Mouse (Mus musculus): ENCODE measurements around the gene Lamc2. TPM values are rescaled to one million over a fixed set of nuclear protein-coding genes. Genes with fewer than 3 reads are reported as not detected.
A peak's percentile ranks its signal among the peaks of the same experiment; 100 is the strongest.

Lamc2 gene
- polyA plus RNA-seq (2015; fragmentation: Nextera tagmentation; extraction: Ambion mirVana): 15.6 and 20.9 TPM in 2 replicates

DNA sequence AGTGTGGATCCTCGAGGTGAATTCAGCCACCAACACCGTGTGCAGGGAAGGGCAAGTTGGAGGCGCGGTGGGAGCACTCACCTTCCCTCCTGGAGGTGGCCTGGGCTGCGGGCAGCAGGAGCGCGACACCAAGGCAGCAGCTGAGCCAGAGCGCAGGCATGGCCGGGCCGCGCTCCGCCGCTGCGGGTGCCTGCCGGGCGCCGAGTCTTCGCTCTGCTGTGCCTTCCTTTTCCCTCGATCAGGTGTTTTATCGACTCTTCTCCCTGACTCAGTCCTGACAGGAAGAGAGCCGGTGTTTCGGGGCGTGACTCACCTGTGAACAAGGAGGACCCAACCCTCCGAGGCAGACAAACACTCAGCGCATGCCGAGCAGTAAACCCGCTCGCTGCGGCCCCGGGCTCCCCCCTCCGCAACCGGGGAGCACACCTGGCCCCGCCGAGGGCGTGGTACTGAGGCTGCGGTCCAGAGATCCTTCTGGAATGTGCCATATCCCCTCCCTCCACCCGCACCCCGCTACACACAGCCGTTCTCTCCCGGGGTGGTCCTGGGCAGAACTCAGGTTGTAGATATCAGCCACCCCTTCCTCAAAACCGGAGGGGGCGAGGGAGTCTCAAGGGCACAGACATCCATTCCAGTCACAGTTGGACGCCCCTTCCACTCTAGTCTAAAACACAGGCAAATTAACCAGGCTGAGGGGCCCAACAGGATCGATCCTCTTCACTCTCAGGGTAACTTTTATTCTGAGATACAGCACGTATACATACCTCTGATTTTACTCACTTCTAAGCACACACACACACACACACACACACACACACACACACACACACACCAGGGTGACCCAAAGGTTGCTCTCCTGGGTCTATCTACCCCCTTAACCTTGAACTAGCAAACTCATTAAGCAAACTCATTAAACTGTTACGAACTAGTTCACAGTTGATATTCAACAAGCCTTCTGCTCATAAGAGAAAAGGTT is at the start of gene Lamc2:
Gene Lamc2 (minus strand): TSS at position 620 of the 976 bp plus-strand sequence.
- peak within 1 kb of the TSS; percentile 76 for H3K9ac ChIP-seq (ENCODE audit: low read length)
- 4% methylated on average over 46 of the region's 46 CpGs for WGBS
- peak within 1 kb of the TSS; percentile 72 for H3K27ac ChIP-seq (ENCODE audit: low read length)
- peak within 1 kb of the TSS; percentile 53 for H3K4me3 ChIP-seq (replicated peaks; ENCODE audit: low read length)
- peak; percentile 90 for ATAC-seq (ENCODE audit: insufficient read depth, low FRiP score)
- peaks cover 4% of the 10 kb centered on the region for H3K4me1 ChIP-seq (ENCODE audit: control insufficient read depth, insufficient read depth, low read length)
- H3K9me3 ChIP-seq (replicated peaks; ENCODE audit: control insufficient read depth, low read length): no peaks in the 10 kb centered on the region
- no peaks in the 10 kb centered on the region for H3K36me3 ChIP-seq (ENCODE audit: control insufficient read depth, insufficient read depth, low read length)
- peak within 1 kb of the TSS; percentile 80 for H3K4me2 ChIP-seq (ENCODE audit: low read depth, low read length)
- H3K27me3 ChIP-seq (ENCODE audit: control insufficient read depth, insufficient read depth, low read length): no peaks in the 10 kb centered on the region; the same call in 1 of the 2 replicates

DNA sequence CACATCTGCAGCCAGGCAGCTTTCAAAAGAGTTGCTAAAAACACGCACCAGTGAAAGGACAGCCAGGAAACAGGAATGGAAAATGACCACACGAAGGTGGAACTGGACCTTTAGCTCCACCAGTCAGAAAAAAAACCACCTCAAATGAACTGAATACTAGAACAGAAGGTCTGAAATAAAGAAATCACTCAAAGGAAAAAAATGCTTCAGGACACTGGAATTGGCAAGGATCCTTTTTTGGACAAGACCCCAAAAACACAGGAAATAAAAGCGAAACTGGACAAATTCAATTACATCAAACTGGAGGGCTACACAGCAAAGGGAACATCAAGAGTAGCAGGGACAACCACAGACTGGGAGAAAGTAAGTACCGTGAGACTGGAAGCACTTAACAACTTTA is 49.3 kb upstream of the Lamc2 start:
- no peak overlapping the region for H3K27ac ChIP-seq (ENCODE audit: low read length)
- H3K4me3 ChIP-seq (replicated peaks; ENCODE audit: low read length): no peak overlapping the region
- H3K36me3 ChIP-seq (ENCODE audit: control insufficient read depth, insufficient read depth, low read length): peaks cover 30% of the 10 kb centered on the region
- no peak overlapping the region for H3K4me2 ChIP-seq (ENCODE audit: low read depth, low read length)
- no peaks in the 10 kb centered on the region for H3K9me3 ChIP-seq (replicated peaks; ENCODE audit: control insufficient read depth, low read length)
- no peak overlapping the region for H3K9ac ChIP-seq (ENCODE audit: low read length)
- ATAC-seq (ENCODE audit: insufficient read depth, low FRiP score): no peak
- H3K4me1 ChIP-seq (ENCODE audit: control insufficient read depth, insufficient read depth, low read length): no peaks in the 10 kb centered on the region
- 60% methylated on average over 4 of the region's 4 CpGs for WGBS
- no peaks in the 10 kb centered on the region for H3K27me3 ChIP-seq (ENCODE audit: control insufficient read depth, insufficient read depth, low read length)

DNA sequence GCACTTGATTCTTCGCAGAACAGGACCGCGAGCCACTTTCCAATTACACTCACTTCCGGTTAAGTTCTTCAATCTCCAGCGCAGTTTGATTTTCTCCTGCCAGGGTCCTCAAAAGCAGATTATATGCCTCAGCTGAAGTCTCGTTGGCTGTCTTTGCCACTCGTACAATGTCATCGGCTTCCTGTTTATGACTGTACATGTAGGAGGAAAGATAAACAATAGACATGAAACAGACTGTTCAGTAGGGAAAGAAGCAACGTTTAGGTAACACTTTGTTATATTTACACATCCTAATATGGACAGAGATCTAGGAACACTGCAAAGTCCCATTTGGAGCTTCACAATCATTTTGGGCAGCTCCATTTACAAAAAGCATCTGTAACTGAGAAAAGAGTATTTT is 45.4 kb upstream of the Lamc2 start:
- Histone ChIP-seq H3K4me1 (ENCODE audit: control insufficient read depth, insufficient read depth, low read length) (no peaks in the 10 kb centered on the region), H3K9me3 (replicated peaks; ENCODE audit: control insufficient read depth, low read length) (no peaks in the 10 kb centered on the region), H3K4me2 (ENCODE audit: low read depth, low read length) (no peak overlapping the region), H3K27ac (ENCODE audit: low read length) (no peak overlapping the region; the same call in 1 of the 2 replicates), H3K27me3 (ENCODE audit: control insufficient read depth, insufficient read depth, low read length) (no peaks in the 10 kb centered on the region), H3K9ac (ENCODE audit: low read length) (no peak overlapping the region), H3K36me3 (ENCODE audit: control insufficient read depth, insufficient read depth, low read length) (peaks cover 38% of the 10 kb centered on the region), H3K4me3 (replicated peaks; ENCODE audit: low read length) (no peak overlapping the region)
- no peak for ATAC-seq (ENCODE audit: insufficient read depth, low FRiP score)
- 79% methylated on average over 9 of the region's 9 CpGs for WGBS

DNA sequence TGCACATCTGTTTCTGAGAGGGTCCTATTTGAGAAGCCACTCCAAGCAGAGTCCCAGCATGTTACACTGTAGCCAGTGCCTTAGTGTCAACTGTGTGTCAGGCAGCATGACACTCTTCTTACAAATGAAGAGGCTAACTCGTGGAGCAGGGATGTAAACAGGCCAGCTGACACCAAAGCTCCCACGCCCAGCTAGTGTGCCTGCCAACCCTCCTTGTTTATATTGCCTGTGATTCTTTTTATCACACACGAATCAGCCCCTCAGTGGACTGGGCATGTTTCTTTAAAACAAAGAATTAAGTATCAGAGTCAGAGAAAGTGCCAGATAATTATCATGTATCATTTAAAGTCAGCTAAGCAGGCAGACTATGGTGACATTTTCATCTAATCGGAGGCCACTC is 41.7 kb upstream of the Lamc2 start:
- Histone ChIP-seq H3K9ac (ENCODE audit: low read length) (no peak overlapping the region), H3K4me2 (ENCODE audit: low read depth, low read length) (no peak overlapping the region), H3K27me3 (ENCODE audit: control insufficient read depth, insufficient read depth, low read length) (no peaks in the 10 kb centered on the region), H3K9me3 (replicated peaks; ENCODE audit: control insufficient read depth, low read length) (no peaks in the 10 kb centered on the region), H3K27ac (ENCODE audit: low read length) (no peak overlapping the region), H3K4me3 (replicated peaks; ENCODE audit: low read length) (no peak overlapping the region), H3K36me3 (ENCODE audit: control insufficient read depth, insufficient read depth, low read length) (peaks cover 48% of the 10 kb centered on the region), H3K4me1 (ENCODE audit: control insufficient read depth, insufficient read depth, low read length) (no peaks in the 10 kb centered on the region)
- 43% methylated on average over 4 of the region's 4 CpGs for WGBS
- no peak for ATAC-seq (ENCODE audit: insufficient read depth, low FRiP score)

DNA sequence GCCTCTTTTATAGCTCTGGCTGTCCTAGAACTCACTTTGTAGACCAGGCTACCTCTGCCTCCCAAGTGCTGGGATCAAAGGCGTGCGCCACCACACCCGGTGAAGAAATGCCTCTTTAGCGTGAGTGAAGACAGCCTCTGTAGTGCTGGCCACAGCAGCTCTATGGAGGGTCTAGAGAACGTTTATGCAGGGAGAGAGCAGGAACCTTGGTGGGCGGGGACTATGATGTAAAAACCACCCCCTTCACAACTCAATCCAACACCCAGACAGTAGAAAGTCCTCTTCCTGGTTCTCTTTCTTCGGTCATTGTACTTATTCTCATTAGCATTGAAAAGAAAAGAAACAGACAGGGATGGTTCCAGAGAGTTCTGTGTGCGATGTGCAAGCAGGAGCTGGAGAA is 40.8 kb upstream of the Lamc2 start:
- Histone ChIP-seq H3K4me3 (replicated peaks; ENCODE audit: low read length) (no peak overlapping the region), H3K4me2 (ENCODE audit: low read depth, low read length) (no peak overlapping the region), H3K27ac (ENCODE audit: low read length) (no peak overlapping the region), H3K9me3 (replicated peaks; ENCODE audit: control insufficient read depth, low read length) (no peaks in the 10 kb centered on the region), H3K27me3 (ENCODE audit: control insufficient read depth, insufficient read depth, low read length) (no peaks in the 10 kb centered on the region), H3K9ac (ENCODE audit: low read length) (no peak overlapping the region), H3K36me3 (ENCODE audit: control insufficient read depth, insufficient read depth, low read length) (peaks cover 48% of the 10 kb centered on the region), H3K4me1 (ENCODE audit: control insufficient read depth, insufficient read depth, low read length) (no peaks in the 10 kb centered on the region)
- 84% methylated on average over 8 of the region's 8 CpGs for WGBS
- no peak for ATAC-seq (ENCODE audit: insufficient read depth, low FRiP score)

DNA sequence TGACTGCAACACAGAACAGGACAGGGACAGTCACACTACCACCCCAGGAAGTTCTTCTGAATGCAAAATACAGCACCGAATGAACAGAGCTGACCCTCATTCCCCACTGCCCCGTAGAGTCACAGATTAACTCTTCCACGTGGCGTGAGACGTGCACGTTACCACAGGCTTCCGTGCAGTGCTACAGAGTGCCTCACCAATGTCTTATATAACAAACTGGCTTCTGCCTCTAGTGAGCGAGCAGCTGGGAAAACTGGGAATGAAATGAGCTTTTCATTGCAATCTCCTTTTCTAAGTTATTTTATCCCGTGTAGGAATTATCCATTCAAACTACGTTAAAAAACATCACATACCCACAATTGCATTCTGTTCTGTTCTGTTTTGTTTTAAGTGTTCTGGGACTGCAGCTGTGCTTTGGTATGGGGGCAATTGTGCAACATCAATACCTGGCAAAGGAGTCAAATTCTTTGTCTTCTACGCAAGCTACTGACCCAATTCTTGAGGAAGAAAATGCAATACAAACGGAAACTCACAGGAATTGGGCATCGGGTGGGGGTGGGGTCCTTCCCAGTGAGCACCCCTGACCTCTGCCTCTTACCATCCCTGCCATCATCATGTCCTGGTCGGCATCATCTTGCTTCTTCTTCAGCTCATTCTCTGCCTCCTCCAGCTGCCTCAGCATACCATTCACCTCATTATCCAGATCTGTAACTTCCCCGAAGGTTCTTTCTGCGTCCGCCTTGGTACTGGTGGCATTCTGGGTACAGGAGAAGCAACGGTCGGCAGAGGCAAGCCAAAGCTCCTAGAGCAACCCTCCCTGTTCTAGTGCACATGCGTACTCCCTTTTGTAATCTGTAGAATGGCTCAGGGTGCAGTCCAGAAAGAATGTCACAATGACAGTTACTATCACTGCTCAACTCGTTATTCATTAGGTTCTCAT is 39.8 kb upstream of the Lamc2 start:
- H3K36me3 ChIP-seq (ENCODE audit: control insufficient read depth, insufficient read depth, low read length): peaks cover 44% of the 10 kb centered on the region

DNA sequence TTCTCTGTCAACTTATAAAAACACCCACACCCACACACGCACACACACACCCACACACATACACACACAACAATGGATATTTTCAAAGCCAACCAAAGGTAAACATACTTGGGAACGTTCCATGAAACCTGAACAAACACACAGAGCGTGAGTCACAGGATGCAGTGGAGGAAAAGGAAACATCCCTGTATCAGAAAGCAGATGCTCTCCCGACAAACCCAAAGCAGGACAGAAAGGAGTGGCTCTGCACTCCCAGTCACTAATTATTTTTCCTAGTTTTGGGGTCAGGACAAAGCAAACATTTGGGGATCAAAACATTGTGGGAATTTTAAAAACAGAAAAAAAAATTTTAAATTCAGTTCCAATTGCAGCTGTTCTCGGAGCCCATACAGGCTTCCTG is 38.1 kb upstream of the Lamc2 start:
- Histone ChIP-seq H3K27ac (ENCODE audit: low read length) (peak overlapping the region; percentile 19; the same call in 1 of the 2 replicates), H3K9ac (ENCODE audit: low read length) (no peak overlapping the region), H3K4me3 (replicated peaks; ENCODE audit: low read length) (no peak overlapping the region), H3K36me3 (ENCODE audit: control insufficient read depth, insufficient read depth, low read length) (peaks cover 48% of the 10 kb centered on the region), H3K4me1 (ENCODE audit: control insufficient read depth, insufficient read depth, low read length) (no peaks in the 10 kb centered on the region), H3K27me3 (ENCODE audit: control insufficient read depth, insufficient read depth, low read length) (no peaks in the 10 kb centered on the region), H3K9me3 (replicated peaks; ENCODE audit: control insufficient read depth, low read length) (no peaks in the 10 kb centered on the region), H3K4me2 (ENCODE audit: low read depth, low read length) (no peak overlapping the region)
- 56% methylated on average over 5 of the region's 5 CpGs for WGBS
- no peak; the same call in 1 of the 2 replicates for ATAC-seq (ENCODE audit: insufficient read depth, low FRiP score)

More for the DNA sequence above, 39.8 kb upstream of the Lamc2 start:
- H3K27ac ChIP-seq (ENCODE audit: low read length): no peak overlapping the region
- no peaks in the 10 kb centered on the region for H3K9me3 ChIP-seq (replicated peaks; ENCODE audit: control insufficient read depth, low read length)
- 91% methylated on average over 21 of the region's 21 CpGs for WGBS
- H3K27me3 ChIP-seq (ENCODE audit: control insufficient read depth, insufficient read depth, low read length): no peaks in the 10 kb centered on the region
- H3K4me1 ChIP-seq (ENCODE audit: control insufficient read depth, insufficient read depth, low read length): no peaks in the 10 kb centered on the region
- ATAC-seq (ENCODE audit: insufficient read depth, low FRiP score): no peak
- H3K4me2 ChIP-seq (ENCODE audit: low read depth, low read length): no peak overlapping the region
- H3K4me3 ChIP-seq (replicated peaks; ENCODE audit: low read length): no peak overlapping the region
- no peak overlapping the region for H3K9ac ChIP-seq (ENCODE audit: low read length)

DNA sequence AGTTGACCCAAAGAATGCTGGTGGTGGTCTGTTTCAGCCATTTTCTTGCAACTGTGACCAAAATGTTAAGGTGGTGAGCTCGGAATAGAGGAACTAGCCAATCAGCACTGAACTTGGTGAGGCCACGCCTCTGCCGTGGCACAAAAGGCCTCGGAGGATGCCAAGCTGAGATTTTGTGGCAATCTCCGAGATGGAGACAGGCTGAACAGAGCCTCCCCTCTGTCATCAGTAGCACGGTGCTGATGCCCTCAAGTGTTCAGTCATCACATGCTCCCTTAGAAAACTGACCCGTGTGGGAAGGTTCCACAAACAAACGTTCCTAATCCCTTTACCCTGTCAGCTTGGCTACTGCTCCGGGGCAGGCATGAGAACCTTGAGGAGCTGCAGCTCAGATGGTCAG is 33.1 kb upstream of the Lamc2 start:
- H3K9ac ChIP-seq (ENCODE audit: low read length): no peak overlapping the region
- peaks cover 25% of the 10 kb centered on the region; the same call in 1 of the 2 replicates for H3K36me3 ChIP-seq (ENCODE audit: control insufficient read depth, insufficient read depth, low read length)
- no peaks in the 10 kb centered on the region for H3K27me3 ChIP-seq (ENCODE audit: control insufficient read depth, insufficient read depth, low read length)
- H3K9me3 ChIP-seq (replicated peaks; ENCODE audit: control insufficient read depth, low read length): no peaks in the 10 kb centered on the region
- no peak overlapping the region for H3K27ac ChIP-seq (ENCODE audit: low read length)
- no peak for ATAC-seq (ENCODE audit: insufficient read depth, low FRiP score)
- H3K4me3 ChIP-seq (replicated peaks; ENCODE audit: low read length): no peak overlapping the region
- H3K4me2 ChIP-seq (ENCODE audit: low read depth, low read length): no peak overlapping the region
- 60% methylated on average over 9 of the region's 9 CpGs for WGBS
- no peaks in the 10 kb centered on the region for H3K4me1 ChIP-seq (ENCODE audit: control insufficient read depth, insufficient read depth, low read length)

All from stomach, embryonic 16.5 days (tissue).